Mouse (Mus musculus): Measurements from ENCODE around the gene Trmt13.

DNA sequence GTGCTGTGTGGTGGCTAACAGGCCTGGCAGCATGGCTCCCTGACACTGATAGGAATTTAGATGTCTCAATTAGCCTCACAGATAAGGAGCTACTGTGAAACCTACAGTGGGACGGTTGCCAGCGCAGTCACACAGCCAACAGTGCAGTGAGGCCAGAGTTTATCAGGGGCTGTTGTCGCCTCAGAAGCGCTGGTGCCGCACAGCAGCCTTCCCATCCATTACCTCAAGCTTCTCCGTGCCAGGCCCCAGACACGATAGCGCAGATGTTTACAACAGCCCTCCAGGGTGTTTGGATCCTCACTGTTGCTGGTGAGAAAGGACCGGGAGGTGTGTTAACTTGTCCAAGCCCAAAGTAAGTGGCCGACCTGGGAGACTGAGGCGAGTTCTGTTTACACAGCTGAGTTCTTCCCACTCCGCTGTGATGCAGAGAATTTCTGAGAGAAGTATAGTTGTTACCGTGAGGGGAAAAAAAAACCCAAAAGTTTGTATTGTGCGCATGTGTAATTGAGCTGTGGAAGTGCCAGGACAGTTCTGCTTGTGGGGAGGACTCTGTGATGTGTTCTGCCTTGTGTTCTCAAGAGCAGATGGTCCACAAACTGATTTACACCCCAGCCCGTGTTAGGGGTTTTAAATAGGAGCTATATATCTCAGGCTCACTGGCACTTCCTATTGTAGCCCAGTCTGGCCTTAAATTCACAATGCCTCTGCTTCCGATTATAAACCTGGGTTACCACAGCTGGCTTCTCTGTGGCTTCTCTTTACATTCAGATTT lies 77.8 kb downstream of the Trmt13 start:
- TF ChIP-seq CTCF (conservative IDR thresholded peaks at IDR 0.05; ENCODE audit: low read length) (no peak), POU5F1 (IDR thresholded peaks at IDR 0.05; ENCODE audit: borderline replicate concordance, low read length) (no peak)

Measured in E14TG2a.4 (cell line).